Mouse (Mus musculus): ENCODE measurements at regions not wholly inside any gene's neighbourhood (a gene's known extent, or its start where the extent isn't known, plus 50 kb on each side); places are given as distances from the start of the nearest gene placed in this dataset.

GRCm38 (mm10) chr4:125220314-125220713 lies 92.7 kb upstream of the Zc3h12a start:
- intact Hi-C loops (cut with DNase I) = no loop called here
- DNase-seq (ENCODE audit: extremely low spot score in 1 of 2, low spot score in 2 of 2) = no peak

- intact Hi-C loops (cut with DNase I) = no loop called here
- no peak for DNase-seq (ENCODE audit: extremely low spot score in 1 of 2, low spot score in 2 of 2)
These were observed 91.6 kb upstream of the Zc3h12a start for GRCm38 (mm10) chr4:125219209-125219608.

GRCm38 (mm10) chr4:125214306-125214705 lies 86.7 kb upstream of the Zc3h12a start:
- no peak for DNase-seq (ENCODE audit: extremely low spot score in 1 of 2, low spot score in 2 of 2)
- intact Hi-C loops (cut with DNase I) = no loop called here

GRCm38 (mm10) chr4:125212176-125212530 lies 84.5 kb upstream of the Zc3h12a start:
- DNase-seq (ENCODE audit: extremely low spot score in 1 of 2, low spot score in 2 of 2) = no peak
- intact Hi-C loops (cut with DNase I) = no loop called here

DNA sequence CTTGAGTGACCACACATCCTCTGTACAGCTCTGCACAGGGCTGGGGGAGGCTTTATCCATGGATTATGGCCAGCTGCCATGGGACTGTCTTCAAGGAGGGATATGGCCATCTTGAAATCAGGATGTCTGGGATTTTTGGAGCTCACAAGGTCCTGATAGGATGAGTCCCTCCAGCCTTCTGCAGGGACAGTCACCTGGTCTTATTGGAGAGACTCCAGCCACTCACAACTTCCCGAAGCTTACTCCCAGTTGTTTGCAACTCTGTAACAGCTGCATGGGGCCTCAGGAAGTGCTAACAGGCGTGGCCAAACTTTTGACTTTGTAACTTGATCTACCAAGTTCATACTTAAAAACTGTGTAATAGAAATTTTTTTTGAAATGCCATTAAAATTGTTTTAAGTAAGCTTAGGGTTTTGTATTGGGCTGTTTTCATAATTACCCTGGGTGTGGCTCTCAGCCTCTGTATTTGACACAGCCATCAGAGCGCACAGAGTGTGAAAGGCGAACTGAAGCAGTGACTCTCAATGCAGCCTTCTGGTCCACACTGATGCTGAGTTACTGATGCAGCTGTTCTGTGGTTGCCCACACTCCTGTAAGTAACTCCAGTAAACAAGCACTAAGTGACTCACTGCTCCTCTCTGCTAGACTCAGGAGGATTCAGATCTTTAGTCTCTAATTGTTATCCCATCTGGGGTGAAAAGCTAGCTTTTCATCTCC lies 84.0 kb upstream of the Zc3h12a start:
- no peak for DNase-seq (ENCODE audit: extremely low spot score in 1 of 2, low spot score in 2 of 2)
- intact Hi-C loops (cut with DNase I) = no loop called here

- DNase-seq (ENCODE audit: extremely low spot score in 1 of 2, low spot score in 2 of 2) = no peak
- intact Hi-C loops (cut with DNase I) = no loop called here
These were observed 83.1 kb upstream of the Zc3h12a start for GRCm38 (mm10) chr4:125210719-125211118.

DNA sequence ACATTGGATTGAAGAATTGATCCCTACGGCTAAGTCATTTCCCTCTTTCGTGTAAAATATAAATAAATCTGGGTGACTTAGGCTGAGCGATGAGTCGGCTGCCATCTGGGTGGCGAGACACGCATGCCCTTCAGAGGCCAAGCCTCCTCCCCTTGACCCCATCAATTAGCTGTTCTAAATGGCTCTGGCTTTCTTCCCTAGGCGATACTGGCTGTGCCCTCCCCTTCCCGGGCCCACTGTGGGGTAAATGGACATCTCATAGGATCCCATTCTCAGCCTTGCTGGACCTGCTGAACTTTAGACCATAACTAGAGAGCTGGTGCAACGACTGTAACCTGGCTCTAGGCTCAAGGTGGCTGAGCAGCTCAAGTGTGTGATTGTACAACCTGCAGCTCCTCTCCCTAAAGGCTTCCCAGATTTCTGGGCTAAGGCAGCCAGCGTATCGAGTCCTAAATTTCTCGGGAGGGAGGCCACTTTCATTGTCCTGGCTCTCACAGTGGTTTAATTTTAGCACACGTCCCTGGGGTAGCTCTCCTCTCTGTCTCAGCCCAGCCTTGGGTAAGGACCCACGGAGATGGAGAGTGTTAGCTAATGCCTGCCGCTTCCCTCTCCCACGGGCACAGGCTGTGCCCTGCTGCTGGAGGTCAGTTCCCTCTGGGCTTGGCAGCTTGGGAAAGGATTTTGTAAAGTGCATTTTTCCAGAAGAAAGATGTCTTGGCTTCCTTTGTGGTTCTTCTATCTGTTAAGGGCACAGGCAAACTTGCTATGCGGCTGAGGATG lies 80.7 kb upstream of the Zc3h12a start:
- DNase-seq (ENCODE audit: extremely low spot score in 1 of 2, low spot score in 2 of 2) = no peak
- intact Hi-C loops (cut with DNase I) = no loop called here

DNA sequence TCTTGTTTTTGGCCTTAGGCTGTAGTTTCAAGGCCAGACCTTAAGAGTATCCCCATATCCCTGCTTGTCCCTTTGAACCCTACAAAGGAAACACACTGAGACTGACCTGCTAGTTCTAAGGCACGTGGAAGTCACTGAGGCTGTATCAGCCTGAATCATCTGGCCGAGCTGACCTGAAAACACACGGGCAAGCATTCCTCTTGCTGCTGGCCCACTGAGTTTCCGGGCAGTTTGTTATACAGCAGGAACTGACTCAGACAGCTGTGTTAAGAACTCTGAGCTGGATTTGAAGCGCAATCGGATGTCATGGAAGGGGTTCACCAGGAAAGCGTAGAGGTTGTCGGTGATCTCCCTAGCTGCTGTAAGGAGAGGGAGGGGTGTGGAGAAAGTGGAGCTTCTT lies 75.9 kb upstream of the Zc3h12a start:
- intact Hi-C loops (cut with DNase I) = no loop called here
- no peak for DNase-seq (ENCODE audit: extremely low spot score in 1 of 2, low spot score in 2 of 2)

DNA sequence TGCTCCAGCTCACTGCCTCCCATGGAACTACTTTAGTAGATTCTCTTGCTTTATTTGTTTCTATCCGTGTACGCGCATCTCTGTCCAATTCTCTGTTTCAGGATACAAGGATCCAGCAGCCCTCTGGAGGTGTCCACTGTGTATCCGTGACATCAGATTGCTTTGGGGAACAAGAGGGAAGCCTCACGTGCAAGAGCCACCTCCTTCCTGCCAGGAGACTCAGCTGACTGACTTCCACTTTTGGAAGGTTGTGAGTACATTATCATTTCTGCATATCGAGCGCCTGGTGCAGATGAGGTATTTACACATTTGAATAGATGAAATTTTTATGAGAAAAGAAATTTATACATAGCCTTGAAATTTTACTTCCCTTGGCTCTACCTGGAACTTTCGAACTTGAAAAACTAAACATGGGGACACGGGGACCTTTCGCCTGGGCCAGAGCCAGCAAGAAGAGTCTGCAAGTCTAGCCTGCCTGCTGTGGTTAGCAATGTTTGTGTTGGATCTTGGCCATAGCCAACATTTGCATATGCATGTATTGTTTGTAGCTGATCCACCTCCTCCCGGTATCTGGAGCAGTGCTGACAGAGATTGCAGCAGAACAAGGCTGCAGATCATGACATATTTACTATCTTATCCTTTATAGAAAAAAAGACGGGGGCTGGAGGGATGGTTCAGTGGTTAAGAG lies 74.1 kb upstream of the Zc3h12a start:
- intact Hi-C loops (cut with DNase I) = no loop called here
- DNase-seq (ENCODE audit: extremely low spot score in 1 of 2, low spot score in 2 of 2) = no peak

DNA sequence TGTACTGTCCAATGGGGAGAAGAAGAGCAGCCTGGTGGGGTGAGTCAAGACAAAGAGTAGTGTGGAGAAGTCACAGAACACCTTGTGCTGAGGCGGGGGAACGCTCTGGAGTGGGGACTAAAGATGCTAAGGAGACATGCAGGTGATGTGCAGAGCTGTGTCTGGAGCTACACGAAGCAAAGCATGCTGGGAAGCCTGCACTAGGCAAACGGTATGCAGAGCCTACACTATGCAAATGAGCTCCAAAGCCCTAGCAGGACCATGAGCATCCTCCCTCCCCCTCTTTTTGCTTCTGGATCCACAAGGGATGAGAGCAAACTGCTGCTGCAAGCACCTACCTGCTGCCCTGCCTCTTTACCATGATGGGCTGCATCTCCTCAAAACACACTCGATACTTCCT lies 73.1 kb upstream of the Zc3h12a start:
- intact Hi-C loops (cut with DNase I) = no loop called here

DNA sequence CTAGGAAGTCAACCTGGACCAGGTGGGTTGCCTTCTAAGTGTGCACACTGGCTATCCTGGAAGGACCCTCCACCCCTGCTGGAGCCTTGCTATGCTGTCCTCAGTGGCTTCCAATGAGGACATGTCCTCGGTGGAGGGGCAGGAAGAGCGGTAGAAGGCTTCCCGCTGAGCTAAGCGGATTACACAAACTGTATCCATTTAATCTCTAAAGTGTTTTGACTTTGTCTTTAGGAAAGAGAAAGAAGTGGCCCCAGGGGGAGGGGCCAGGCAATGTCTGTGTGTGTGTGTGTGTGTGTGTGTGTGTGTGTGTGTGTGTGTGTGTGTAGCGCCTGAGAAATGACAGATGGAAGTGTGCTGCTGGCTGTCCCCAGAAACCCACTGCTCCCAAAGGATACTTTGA lies 71.6 kb upstream of the Zc3h12a start:
- DNase-seq (ENCODE audit: extremely low spot score in 1 of 2, low spot score in 2 of 2) = no peak
- intact Hi-C loops (cut with DNase I) = no loop called here

More for the DNA sequence above, 73.1 kb upstream of the Zc3h12a start:
- no peak for DNase-seq (ENCODE audit: extremely low spot score in 1 of 2, low spot score in 2 of 2)

DNA sequence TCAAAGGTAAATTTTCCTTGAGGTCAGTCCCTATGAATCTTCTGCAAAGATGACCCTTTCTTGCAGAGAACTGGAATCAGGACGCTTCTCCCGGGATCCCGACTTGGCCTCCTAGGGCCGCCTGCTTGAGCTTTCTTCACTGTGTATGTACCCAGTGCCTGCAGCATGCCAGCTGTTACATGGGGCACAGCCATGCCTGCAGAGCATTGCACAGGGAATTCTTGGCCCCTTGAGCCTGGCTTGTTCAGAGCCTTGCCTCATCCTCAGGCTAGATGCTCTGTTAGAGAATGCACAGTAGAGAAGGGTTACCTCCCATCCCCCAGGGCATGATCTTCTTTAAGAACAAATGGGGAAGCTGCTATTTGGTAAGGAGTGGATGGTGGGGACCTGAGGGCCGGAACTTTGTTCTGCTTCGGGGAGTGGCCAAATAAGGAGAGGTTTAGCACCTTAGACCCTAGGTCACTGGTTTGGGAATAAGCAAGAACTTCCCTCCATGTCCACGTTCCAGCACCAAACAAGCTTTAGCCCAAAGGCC lies 68.3 kb upstream of the Zc3h12a start:
- intact Hi-C loops (cut with DNase I) = no loop called here
- no peak for DNase-seq (ENCODE audit: extremely low spot score in 1 of 2, low spot score in 2 of 2)

- DNase-seq (ENCODE audit: extremely low spot score in 1 of 2, low spot score in 2 of 2) = peak in 1 of 2 experiments; percentile 43
- intact Hi-C loops (cut with DNase I) = no loop called here
These were observed 67.2 kb upstream of the Zc3h12a start for GRCm38 (mm10) chr4:125194722-125195380.

DNA sequence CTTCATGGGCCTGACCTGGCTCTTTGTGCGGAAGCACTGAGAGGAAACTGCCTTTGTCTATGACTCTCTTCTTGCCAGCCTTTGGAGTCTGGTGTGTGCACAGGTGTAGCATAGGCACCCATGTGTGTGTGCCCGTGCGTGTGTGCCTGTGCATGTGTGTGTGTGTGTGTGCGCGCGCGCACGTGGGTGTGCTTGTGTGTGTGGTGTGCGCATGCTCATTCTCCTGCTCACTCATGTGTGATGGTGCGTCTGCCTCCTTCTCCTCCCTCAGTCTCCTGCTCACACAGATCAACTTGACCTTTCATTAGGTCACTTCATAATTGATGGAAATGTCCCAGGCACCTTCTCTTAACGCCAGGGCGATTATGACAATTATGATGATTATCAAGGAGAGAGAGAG lies 66.7 kb upstream of the Zc3h12a start:
- no peak for DNase-seq (ENCODE audit: extremely low spot score in 1 of 2, low spot score in 2 of 2)
- intact Hi-C loops (cut with DNase I) = no loop called here

- peak in 1 of 2 experiments; percentile 62 for DNase-seq (ENCODE audit: extremely low spot score in 1 of 2, low spot score in 2 of 2)
- intact Hi-C loops (cut with DNase I) = no loop called here
These were observed 64.0 kb upstream of the Zc3h12a start for GRCm38 (mm10) chr4:125191680-125192079.

DNA sequence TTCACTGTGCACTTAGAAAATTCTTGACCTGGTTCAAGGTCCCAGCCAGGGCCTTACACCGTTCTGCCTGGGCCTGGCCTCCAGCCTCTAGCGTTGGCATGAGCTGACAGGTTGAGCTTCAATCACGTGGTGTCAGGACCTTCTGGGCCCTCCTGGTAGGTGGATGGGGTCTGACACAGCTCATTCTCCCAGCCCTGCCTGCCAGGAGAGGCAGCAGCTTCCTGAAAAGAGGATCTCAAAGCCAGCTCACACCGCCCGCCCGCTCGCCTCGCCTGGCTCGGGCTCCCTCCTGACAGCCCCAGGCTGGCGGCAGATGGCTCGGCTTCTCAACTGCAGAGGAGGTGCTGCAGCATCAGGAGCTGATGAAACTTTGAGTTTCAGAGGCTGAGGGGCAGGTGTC lies 63.4 kb upstream of the Zc3h12a start:
- intact Hi-C loops (cut with DNase I) = no loop called here
- peak; percentile 45 to 78 for DNase-seq (ENCODE audit: extremely low spot score in 1 of 2, low spot score in 2 of 2)

DNA sequence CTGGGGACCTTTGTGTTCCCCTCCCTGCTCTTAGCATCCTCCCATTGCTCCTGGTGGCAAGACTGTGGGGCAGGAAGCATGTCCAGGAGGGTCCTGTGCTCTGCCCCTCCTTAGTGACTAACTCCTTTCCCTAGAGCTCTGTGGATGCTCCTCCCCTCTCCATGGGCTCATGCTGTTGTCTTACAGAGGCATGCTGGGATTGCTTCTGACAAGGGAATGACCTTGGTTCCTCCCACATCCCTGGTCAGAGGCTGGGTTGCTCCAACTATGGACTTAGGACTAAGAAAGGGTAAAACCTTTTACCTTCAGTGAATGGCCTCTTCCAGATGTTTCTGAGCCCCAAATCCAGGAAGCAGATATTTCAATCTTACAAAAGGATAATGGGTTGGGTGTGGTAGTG lies 62.3 kb upstream of the Zc3h12a start:
- intact Hi-C loops (cut with DNase I) = no loop called here
- no peak for DNase-seq (ENCODE audit: extremely low spot score in 1 of 2, low spot score in 2 of 2)

GRCm38 (mm10) chr4:125186246-125186645 lies 58.6 kb upstream of the Zc3h12a start:
- no peak for DNase-seq (ENCODE audit: extremely low spot score in 1 of 2, low spot score in 2 of 2)
- intact Hi-C loops (cut with DNase I) = no loop called here

GRCm38 (mm10) chr4:125185076-125185475 lies 57.4 kb upstream of the Zc3h12a start:
- no peak for DNase-seq (ENCODE audit: extremely low spot score in 1 of 2, low spot score in 2 of 2)
- intact Hi-C loops (cut with DNase I) = no loop called here
